Mouse (Mus musculus) bone marrow, adult 2 months (tissue): ENCODE results near the gene Wdr91. TPM values are rescaled to one million over a fixed set of nuclear protein-coding genes. Genes with fewer than 3 reads are reported as not detected.

Source experiments
- H3K27ac ChIP-seq: fragments of 200-500 bp; 2 replicates; pipeline ENCODE4 v1.5.1; 2012; ENCODE audit warnings: low read depth, mild to moderate bottlenecking, control low read depth, inconsistent platforms, low read length; ENCODE audit not compliant: control insufficient read depth, poor library complexity, insufficient read depth
- H3K4me1 ChIP-seq: fragments of 200-500 bp; 2 replicates; pipeline ENCODE4 v1.6.1; 2011; ENCODE audit warnings: low read length; ENCODE audit not compliant: control insufficient read depth, insufficient read depth
- H3K4me3 ChIP-seq: fragments of 200-500 bp; replicated peaks from 2 replicates; pipeline ENCODE3; 2011; ENCODE audit warnings: mild to moderate bottlenecking, low read depth, low read length, control low read depth; ENCODE audit not compliant: control insufficient read depth
- CTCF ChIP-seq: fragments of 200-500 bp; IDR thresholded peaks from 2 replicates; pipeline ENCODE4 v1.5.1; 2011; ENCODE audit warnings: low read length, control low read depth; ENCODE audit not compliant: control insufficient read depth, insufficient read depth
- POLR2A ChIP-seq: fragments of 200-500 bp; IDR thresholded peaks from 2 replicates; pipeline ENCODE4 v1.6.1; 2011; ENCODE audit warnings: low read depth, mild to moderate bottlenecking, control low read depth, low read length, borderline replicate concordance; ENCODE audit not compliant: control insufficient read depth
- WGBS: fragments of 180-500 bp; shearing (Covaris S2); methylation state at CpG from one replicate; pipeline ENCODE4 v1.1.7; 2018; 5-methylcytosine and 5-hydroxymethylcytosine counted together
- polyA plus RNA-seq: library from polyadenylated mRNA; stranded (reverse); fragments of >200 nt; gene quantifications from 2 replicates; pipeline ENCODE4 v1.2.4, GENCODE M21; 2011; ENCODE audit warnings: low replicate concordance; ENCODE audit not compliant: missing spikeins, insufficient read depth, insufficient read length

Gene Wdr91
- polyA plus RNA-seq, 1 experiment, result 27.6 TPM

DNA sequence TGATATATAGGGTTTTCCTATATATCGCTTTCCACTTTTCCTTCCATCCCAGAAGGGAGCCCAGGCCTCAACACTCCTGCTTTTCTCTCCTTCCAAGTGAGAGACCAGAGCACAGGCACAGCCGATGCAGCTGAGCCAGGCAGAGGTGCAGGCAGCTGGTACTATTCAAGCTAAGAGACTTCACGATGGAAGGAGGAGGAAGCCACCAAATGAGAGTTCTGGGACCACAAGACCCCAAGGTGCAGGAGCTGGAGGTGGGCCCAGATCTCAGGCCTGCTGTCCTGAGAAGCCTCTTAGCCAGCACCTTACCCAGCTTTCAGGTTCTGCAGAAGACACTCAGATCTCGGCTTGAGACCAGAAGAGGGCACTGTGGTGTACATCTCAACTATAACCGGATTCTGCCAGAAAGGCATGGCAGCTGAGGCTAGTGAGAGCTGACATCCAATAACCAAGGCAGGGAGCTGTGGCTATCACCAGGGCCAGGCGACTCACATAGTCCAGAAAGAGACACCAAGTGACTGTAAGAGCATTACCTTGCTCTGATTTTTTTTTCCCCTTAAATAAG, 30.7 kb downstream of the Wdr91 start:
- H3K4me1 ChIP-seq, result peaks cover 7% of the 10 kb centered on the region; the same call in 1 of the 2 replicates
- 54% methylated on average over 6 of the region's 6 CpGs for WGBS
- H3K27ac ChIP-seq, result no peak overlapping the region
- TF ChIP-seq CTCF, result peak; percentile 30; the same call in 1 of the 2 replicates
- TF ChIP-seq POLR2A, result no peak
- no peak overlapping the region for H3K4me3 ChIP-seq

DNA sequence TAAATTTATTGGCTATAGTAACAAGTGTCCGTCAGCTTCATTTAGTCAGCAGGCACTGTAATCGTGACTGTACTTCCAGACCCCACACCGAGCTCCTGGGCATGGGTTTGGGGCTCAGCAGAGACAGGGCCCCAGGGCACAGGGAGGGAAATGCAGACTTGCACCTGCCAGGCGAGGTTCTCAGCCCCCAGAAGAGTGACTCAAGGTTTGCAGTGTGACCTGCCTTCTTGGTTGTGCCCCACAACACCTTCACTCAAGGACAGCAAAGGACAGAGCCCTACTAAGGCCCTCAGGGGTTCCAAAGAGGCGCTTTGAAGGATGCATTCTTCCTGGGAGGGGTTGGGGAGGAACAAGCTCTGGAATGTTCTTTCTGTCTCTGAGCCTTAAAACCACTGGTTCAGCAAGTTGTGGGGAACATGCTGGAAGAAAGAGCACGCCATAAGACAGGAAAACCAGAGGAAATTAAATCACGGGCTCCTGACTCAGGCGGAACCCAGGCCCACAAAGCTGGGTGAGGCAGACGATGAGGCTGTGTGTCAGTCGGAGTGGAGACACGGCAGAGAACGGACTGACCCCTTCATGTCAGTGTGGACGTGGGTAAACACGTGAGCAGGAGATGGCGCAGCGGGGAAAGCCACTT, 31.5 kb downstream of the Wdr91 start:
- H3K4me3 ChIP-seq, result no peak overlapping the region
- TF ChIP-seq CTCF, result no peak
- no peak for TF ChIP-seq POLR2A
- 86% methylated on average over 16 of the region's 16 CpGs for WGBS
- peaks cover 11% of the 10 kb centered on the region for H3K4me1 ChIP-seq
- H3K27ac ChIP-seq, result no peak overlapping the region

GRCm38 (mm10) chr6:34877509-34878321, 33.0 kb downstream of the Wdr91 start, which contains the start of gene Cyren:
Cyren (minus strand) TSS chr6:34878060.
- H3K4me1 ChIP-seq, result peaks cover 11% of the 10 kb centered on the region
- peak within 1 kb of the TSS; percentile 85 for H3K4me3 ChIP-seq
- TF ChIP-seq CTCF (peak; percentile 56; the same call in 1 of the 2 replicates), POLR2A (peak; percentile 69; the same call in 1 of the 2 replicates)
- under 1% methylated on average over 56 of the region's 56 CpGs for WGBS
- peak within 1 kb of the TSS; percentile 88 for H3K27ac ChIP-seq

- 7% methylated on average over 2 of the region's 2 CpGs for WGBS
- peaks cover 11% of the 10 kb centered on the region for H3K4me1 ChIP-seq
These were observed 33.9 kb downstream of the Wdr91 start for GRCm38 (mm10) chr6:34876835-34877156.

GRCm38 (mm10) chr6:34875966-34876834, 34.5 kb downstream of the Wdr91 start:
- 29% methylated on average over 12 of the region's 12 CpGs for WGBS
- Histone ChIP-seq H3K4me1 (peaks cover 11% of the 10 kb centered on the region), H3K27ac (peak overlapping the region; percentile 87), H3K4me3 (peak overlapping the region; percentile 18)
- TF ChIP-seq CTCF (no peak), POLR2A (no peak)

More at GRCm38 (mm10) chr6:34876835-34877156, 33.9 kb downstream of the Wdr91 start:
- TF ChIP-seq CTCF, result no peak
- TF ChIP-seq POLR2A, result no peak
- Histone ChIP-seq H3K27ac (peak overlapping the region; percentile 87; the same call in 1 of the 2 replicates), H3K4me3 (no peak overlapping the region)

DNA sequence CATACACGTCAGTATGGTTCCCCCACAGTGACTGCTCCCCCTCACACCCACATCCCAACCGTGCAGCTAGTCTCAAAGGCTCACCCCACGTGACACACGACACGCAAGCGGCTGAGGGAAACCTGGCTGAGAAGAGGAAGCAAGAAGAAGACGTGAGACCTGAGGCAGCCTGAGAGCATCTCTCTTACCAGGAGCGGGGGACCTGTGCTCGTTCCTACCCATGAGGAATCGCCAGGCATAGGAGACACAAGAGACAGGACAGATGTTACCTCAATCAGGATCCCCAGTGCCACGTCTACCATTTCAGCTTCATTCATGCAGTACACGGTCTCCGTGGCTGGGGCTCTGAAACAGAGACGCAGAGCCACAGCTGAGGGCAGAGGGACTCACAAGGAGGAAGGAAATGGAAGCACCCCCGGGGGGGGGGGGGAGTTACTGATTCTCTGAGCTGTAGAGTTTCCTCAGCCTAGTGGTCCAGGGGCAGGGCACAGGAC, 35.4 kb downstream of the Wdr91 start:
- 1% methylated on average over 15 of the region's 15 CpGs for WGBS
- Histone ChIP-seq H3K4me1 (peaks cover 11% of the 10 kb centered on the region), H3K27ac (peak overlapping the region; percentile 87)

GRCm38 (mm10) chr6:34874101-34874921, 36.4 kb downstream of the Wdr91 start:
- H3K27ac ChIP-seq, result peak overlapping the region; percentile 87
- H3K4me3 ChIP-seq, result peak overlapping the region; percentile 55
- H3K4me1 ChIP-seq, result peaks cover 15% of the 10 kb centered on the region
- WGBS, result 14% methylated on average over 21 of the region's 21 CpGs
- TF ChIP-seq POLR2A (no peak; the same call in 1 of the 2 replicates), CTCF (no peak)

More for the DNA sequence above, 35.4 kb downstream of the Wdr91 start:
- TF ChIP-seq POLR2A (no peak), CTCF (0 out of 2 replicates have a peak, but pooled peaks have one; percentile 0)
- H3K4me3 ChIP-seq, result peak overlapping the region; percentile 65
